Mouse (Mus musculus) left cerebral cortex, adult 11 months (tissue): ENCODE results near the gene Notum.
A peak's percentile ranks its signal among the peaks of the same experiment; 100 is the strongest.

ENCODE experiments used
- DNase-seq: peaks from one replicate; pipeline ENCODE4 v3.0.0; 2022; ENCODE audit warnings: low spot score

The Notum gene

GRCm38 (mm10) chr11:120673594-120674122 lies 12.7 kb upstream of the Notum start:
- DNase-seq = no peak

DNA sequence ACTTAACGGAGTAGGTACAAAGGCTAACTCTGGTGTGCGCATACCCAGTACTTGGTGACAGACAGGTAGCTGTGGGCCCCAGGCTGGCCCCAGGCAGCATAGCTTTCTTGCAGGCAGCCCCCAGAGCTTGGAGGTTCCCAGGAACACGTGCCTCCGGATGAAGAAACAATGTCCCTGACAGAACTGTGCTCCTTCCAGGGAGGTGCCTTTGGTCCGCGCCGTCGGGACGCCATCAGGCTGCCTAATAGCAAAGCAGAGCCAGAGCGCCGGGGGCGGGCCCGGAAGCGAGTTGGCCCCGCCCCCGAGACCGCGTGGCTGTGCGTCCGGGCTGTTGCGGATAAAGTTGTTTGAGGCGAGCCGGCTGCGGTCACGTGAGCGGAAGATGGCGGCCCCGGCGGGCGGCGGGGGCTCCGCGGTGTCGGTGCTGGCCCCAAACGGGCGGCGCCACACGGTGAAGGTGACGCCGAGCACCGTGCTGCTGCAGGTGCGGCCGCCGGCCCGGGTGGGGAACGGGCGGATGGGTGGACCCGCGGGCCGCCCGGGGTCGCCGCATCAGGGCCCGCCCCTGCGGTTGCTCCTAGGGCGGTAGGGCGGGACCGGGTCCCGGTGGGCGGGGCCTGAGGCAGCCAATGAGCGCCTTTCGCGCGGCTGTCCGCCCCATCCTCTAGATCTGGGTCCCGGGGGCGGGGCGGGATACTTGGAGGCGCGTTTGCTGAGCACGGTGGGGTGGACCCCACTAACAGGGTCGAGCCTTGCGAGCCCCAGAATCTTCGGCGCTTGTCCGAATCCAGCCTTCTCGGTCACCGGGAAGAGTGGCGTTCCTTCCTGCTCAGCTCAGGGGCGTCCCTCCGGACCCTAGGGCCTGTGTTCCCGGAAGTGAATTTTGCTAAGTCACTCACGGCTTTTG lies 12.0 kb upstream of the Notum start, which contains the start of gene Aspscr1:
Gene Aspscr1 (plus strand): TSS at position 287 of the 907 bp plus-strand sequence.
- DNase-seq = peak; percentile 90

DNA sequence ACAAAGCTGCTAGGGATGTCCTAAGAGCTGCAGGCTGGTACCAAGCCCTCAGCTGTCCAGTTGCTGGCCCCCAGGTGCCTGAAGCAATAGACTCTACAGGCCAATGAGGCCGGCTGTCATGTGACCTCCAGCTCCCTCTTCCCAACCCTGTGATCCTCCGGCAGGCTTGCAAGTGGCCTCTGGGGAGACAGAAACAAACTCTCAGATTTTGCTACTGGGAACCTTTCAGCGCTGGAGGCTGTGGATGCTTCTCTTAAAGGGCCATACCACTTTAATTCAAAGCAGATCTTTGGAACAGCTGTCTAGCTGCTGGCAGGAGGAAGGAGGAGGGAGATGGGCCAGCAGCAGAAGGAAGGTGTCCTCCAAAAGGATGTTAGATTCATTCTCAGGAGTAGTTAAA lies 5.6 kb upstream of the Notum start:
- no peak for DNase-seq

GRCm38 (mm10) chr11:120665406-120665805 lies 4.4 kb upstream of the Notum start:
- no peak for DNase-seq

DNA sequence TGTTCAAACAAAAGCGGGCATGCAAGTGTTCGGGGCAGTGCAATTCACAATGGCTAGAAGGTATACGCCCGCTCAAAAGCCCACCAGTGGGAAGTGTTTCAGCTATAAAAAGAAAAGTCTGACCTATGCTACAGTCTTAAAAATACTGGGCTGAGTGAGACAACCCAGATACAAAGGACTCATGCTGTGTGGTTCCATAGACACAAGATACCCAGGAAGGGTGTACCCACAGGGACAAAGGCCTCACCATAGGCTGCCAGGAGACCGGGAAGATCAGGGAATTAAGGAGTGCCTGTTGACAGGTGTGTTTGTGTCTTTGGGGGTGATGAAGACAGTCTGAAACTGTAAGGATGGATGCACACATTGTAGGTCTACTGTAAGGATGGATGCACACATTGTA lies 2.7 kb upstream of the Notum start:
- no peak for DNase-seq

GRCm38 (mm10) chr11:120662759-120663158 lies 1.8 kb upstream of the Notum start:
- DNase-seq = no peak

GRCm38 (mm10) chr11:120660301-120661075 lies 487 bp downstream of the Notum start:
- DNase-seq = no peak

DNA sequence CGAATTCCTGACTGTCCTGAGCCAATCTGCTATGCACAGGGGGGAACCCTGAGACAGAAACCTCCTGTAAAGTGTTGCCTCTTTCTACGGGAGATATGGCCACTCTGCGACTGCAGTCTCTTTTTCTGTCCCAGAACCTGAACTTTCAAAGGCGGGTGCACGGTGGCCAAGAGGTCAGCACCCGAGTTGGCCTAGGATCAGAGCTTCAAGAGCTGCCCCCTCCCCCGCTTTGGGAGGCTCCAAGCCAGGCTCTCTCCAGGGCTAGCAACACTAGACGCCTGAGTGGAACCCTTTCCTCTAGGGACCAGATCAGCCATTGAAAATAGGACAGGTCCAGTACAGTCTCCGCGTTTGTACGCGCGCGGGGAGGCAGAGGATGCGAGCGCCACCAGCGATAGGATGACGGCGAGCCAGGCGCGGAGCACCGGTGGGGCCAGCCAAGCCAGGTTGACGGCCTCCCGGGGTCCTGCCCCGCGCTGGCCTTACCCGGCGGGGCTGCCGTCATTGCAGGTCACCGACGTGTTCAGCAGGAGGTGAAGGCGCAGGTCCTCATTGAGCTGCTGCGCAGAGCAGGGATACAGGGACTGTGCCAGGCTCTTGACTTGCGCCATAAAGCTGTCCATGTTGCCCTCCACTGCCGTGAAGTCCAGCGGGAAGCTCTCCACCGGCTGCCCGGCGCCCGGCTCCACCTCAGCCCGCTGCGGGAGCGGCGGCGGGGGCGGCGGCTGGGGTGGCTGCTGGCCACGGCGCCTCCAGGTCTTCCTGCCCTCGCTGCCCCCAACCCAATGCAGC lies 1.3 kb downstream of the Notum start:
- DNase-seq = no peak

DNA sequence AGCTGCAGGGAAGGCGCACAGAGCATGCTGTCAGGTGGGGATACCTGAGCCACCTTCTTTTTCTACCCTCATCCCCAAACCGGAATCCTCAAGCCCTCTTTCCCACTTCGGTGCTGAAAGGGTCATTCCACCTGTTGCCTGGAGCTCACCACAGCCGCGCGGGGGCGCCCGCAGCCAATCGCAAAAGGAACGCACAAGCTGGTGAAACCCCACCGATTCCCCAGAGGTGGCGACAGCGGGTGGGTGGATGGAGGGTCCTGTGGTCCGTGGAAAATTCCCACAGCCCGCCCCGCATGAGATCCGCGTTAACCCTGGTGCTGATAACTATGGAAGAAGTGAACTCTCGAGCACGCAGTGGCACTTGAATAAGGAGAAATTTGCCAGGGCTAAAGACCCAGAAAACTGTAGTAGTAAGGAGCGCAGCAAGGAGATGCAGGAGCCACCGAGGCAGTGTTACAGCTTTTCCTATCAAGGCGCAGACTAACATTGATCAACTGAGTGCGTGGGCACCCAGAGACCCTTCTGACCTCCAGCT lies 2.0 kb downstream of the Notum start:
- DNase-seq = peak; percentile 47

GRCm38 (mm10) chr11:120657301-120657700 lies 3.7 kb downstream of the Notum start:
- no peak for DNase-seq

- DNase-seq = no peak
Measured at GRCm38 (mm10) chr11:120654741-120655140, 6.2 kb downstream of the Notum start.

- no peak for DNase-seq
Measured at GRCm38 (mm10) chr11:120651872-120652271, 9.1 kb downstream of the Notum start.

- no peak for DNase-seq
Measured at GRCm38 (mm10) chr11:120648001-120648476, 12.9 kb downstream of the Notum start, which contains the start of gene Myadml2. Gene Myadml2, minus strand, starts transcription at chr11:120648158.

- DNase-seq = no peak
Measured at GRCm38 (mm10) chr11:120647047-120647830, 13.7 kb downstream of the Notum start.

DNA sequence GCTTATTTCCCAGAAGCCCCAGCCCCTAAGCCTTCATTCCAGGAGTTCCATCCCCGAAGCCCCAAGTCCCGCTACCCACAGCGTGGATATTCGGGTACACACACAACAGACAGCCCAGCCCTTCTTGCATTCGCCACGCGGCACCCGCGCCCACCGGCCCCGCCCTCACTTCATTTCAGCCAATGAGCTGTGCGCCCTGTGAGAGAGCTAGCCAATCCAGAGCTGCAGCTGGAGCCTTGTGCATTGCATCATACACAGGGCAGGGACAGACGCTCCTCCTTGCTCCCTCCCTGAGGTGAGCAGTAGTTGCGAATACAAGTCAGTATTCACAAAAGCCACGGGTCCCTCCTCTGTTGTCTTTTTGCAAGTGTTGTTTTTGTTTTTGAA lies 17.4 kb downstream of the Notum start, which contains the start of gene Pycr1:
Gene Pycr1 (minus strand): TSS at position 169 of the 387 bp plus-strand sequence.
- peak; percentile 87 for DNase-seq

- no peak for DNase-seq
Measured at GRCm38 (mm10) chr11:120642939-120643600, 17.9 kb downstream of the Notum start.

- DNase-seq = no peak
Measured at GRCm38 (mm10) chr11:120641869-120642268, 19.1 kb downstream of the Notum start.

GRCm38 (mm10) chr11:120641255-120641654 lies 19.7 kb downstream of the Notum start:
- DNase-seq = no peak

GRCm38 (mm10) chr11:120634810-120635209 lies 26.2 kb downstream of the Notum start:
- no peak for DNase-seq
